Mouse (Mus musculus) liver, embryonic 14.5 days (tissue): ENCODE data around the gene Fam19a2.

Experiments used
- CTCF ChIP-seq: IDR thresholded peaks from 2 replicates; pipeline ENCODE4 v1.5.1; 2016; ENCODE audit warnings: antibody characterized with exemption, low read depth, control low read depth
- EP300 ChIP-seq: IDR thresholded peaks from 2 replicates; pipeline ENCODE4 v1.6.1; 2016; ENCODE audit warnings: antibody characterized with exemption, low read depth

- TF ChIP-seq CTCF (no peak), EP300 (no peak)
Measured at GRCm38 (mm10) chr10:123692186-123692925, 428.6 kb downstream of the Fam19a2 start.
